8 mouse cellular contexts compared by ENCODE assay signal in genomic region chr2:13398955-13399354, GRCm38 (mm10).
A peak's percentile ranks its signal among the peaks of the same experiment; 100 is the strongest.
DNase-seq lines count a peak whose midpoint lies in the region; ATAC-seq and TF ChIP-seq lines count a peak whose summit lies in the region.

No protein-coding gene starts in this region.

- H3K9me3 ChIP-seq in megakaryocyte, embryonic 14.5 days: no peaks in the 10 kb centered on the region
- peaks cover 2% of the 10 kb centered on the region; the same call in 1 of the 2 replicates for H3K9me3 ChIP-seq in heart, embryonic 13.5 days

- no peaks in the 10 kb centered on the region for H3K36me3 ChIP-seq in megakaryocyte, embryonic 14.5 days (replicated peaks; ENCODE audit: low read length)
- no peaks in the 10 kb centered on the region for H3K36me3 ChIP-seq in heart, embryonic 13.5 days

- peak; percentile 78 for DNase-seq in embryo, embryonic 10.5 days (ENCODE audit: low spot score)
- peak; percentile 47 for DNase-seq in lung, adult 2 months
- DNase-seq in ovary, postnatal 14 days (ENCODE audit: low spot score): peak; percentile 30
- no peak for DNase-seq in left cerebral cortex, adult 8-10 months (ENCODE audit: low spot score in 2 of 2)
- no peak for DNase-seq in spleen, adult 12 weeks (ENCODE audit: low spot score)

- ATAC-seq in megakaryocyte, adult 5-6 weeks (ENCODE audit: poor library complexity, severe bottlenecking): no peak
- peak; percentile 44; the same call in 1 of the 2 replicates for ATAC-seq in heart, embryonic 13.5 days (ENCODE audit: extremely low read depth, insufficient number of reproducible peaks, low FRiP score, low TSS enrichment)

- peaks cover 37% of the 10 kb centered on the region for H3K4me1 ChIP-seq in megakaryocyte, embryonic 14.5 days
- peaks cover 30% of the 10 kb centered on the region for H3K4me1 ChIP-seq in heart, embryonic 13.5 days
- peaks cover 13% of the 10 kb centered on the region for H3K4me1 ChIP-seq in lung, adult 2 months (ENCODE audit: control insufficient read depth, insufficient read depth, low read length)

- no peak overlapping the region for H3K4me2 ChIP-seq in heart, embryonic 13.5 days

- peak overlapping the region; percentile 44; the same call in 1 of the 2 replicates for H3K9ac ChIP-seq in heart, embryonic 13.5 days

- peak overlapping the region; percentile 78 for H3K4me3 ChIP-seq in megakaryocyte, embryonic 14.5 days (replicated peaks)
- H3K4me3 ChIP-seq in heart, embryonic 13.5 days: no peak overlapping the region
- no peak overlapping the region for H3K4me3 ChIP-seq in lung, adult 2 months (replicated peaks; ENCODE audit: extremely low read depth, low read depth, low read length)

- 22% methylated on average over 2 of the region's 2 CpGs for WGBS in heart, embryonic 13.5 days
- WGBS in lung, adult 2 months: 2% methylated on average over 2 of the region's 2 CpGs

- H3K27ac ChIP-seq in heart, embryonic 13.5 days (replicated peaks): peak overlapping the region; percentile 85

- no peak for TF ChIP-seq POLR2A in lung, adult 2 months (IDR thresholded peaks at IDR 0.05; ENCODE audit: borderline replicate concordance, extremely low read depth, low read depth, low read length)

- no peak for TF ChIP-seq CTCF in lung, adult 2 months (IDR thresholded peaks at IDR 0.05; ENCODE audit: insufficient read depth, low read length)

- no peaks in the 10 kb centered on the region for H3K27me3 ChIP-seq in megakaryocyte, embryonic 14.5 days (replicated peaks)
- H3K27me3 ChIP-seq in heart, embryonic 13.5 days (replicated peaks): no peaks in the 10 kb centered on the region

Comparison
In these comparisons a context has a peak if more than half of its experiments do, and no peak if none do; other contexts are left out.
1. DNase-seq: peak in embryo, embryonic 10.5 days (single experiment), lung, adult 2 months (single experiment) and ovary, postnatal 14 days (single experiment); none in left cerebral cortex, adult 8-10 months (0 of 2) and spleen, adult 12 weeks (single experiment).